Mouse (Mus musculus) forebrain, postnatal 0 days (tissue): ENCODE results near the gene Mpdz. TPM values are rescaled to one million over a fixed set of nuclear protein-coding genes. Genes with fewer than 3 reads are reported as not detected.

Source experiments
- ATAC-seq: fragments of 200-750 bp; cut with Nextera tagmentation; 2 replicates; pipeline ENCODE4 v1.8.0; 2017; ENCODE audit warnings: mild to moderate bottlenecking, moderate library complexity
- DNase-seq: peaks from one replicate; pipeline ENCODE4 v3.0.0-alpha.2; 2015
- H3K27ac ChIP-seq: fragments of 300-500 bp; sonication (generic); 2 replicates; pipeline ENCODE4 v1.5.1; 2014; ENCODE audit warnings: low read depth, mild to moderate bottlenecking, antibody characterized with exemption, low read length, moderate library complexity, mixed read lengths
- H3K27me3 ChIP-seq: fragments of 300-500 bp; sonication (generic); 2 replicates; pipeline ENCODE4 v1.6.1; 2014; ENCODE audit warnings: mild to moderate bottlenecking, low read length, mixed read lengths; ENCODE audit not compliant: insufficient read depth
- H3K36me3 ChIP-seq: fragments of 300-500 bp; sonication (generic); 2 replicates; pipeline ENCODE4 v1.6.1; 2014; ENCODE audit warnings: mild to moderate bottlenecking, moderate library complexity; ENCODE audit not compliant: insufficient read depth
- H3K4me1 ChIP-seq: fragments of 300-500 bp; sonication (generic); 2 replicates; pipeline ENCODE4 v1.6.1; 2014; ENCODE audit warnings: antibody characterized with exemption; ENCODE audit not compliant: insufficient read depth
- H3K4me2 ChIP-seq: fragments of 300-500 bp; sonication (generic); 2 replicates; pipeline ENCODE4 v1.6.1; 2014; ENCODE audit warnings: low read depth, mild to moderate bottlenecking, moderate library complexity
- H3K4me3 ChIP-seq: fragments of 300-500 bp; sonication (generic); 2 replicates; pipeline ENCODE4 v1.5.1; 2014; ENCODE audit warnings: low read depth, low read length, mixed read lengths
- H3K9ac ChIP-seq: fragments of 300-500 bp; sonication (generic); 2 replicates; pipeline ENCODE4 v1.6.1; 2014; ENCODE audit warnings: mild to moderate bottlenecking
- H3K9me3 ChIP-seq: fragments of 300-500 bp; sonication (generic); 2 replicates; pipeline ENCODE4 v1.6.1; 2016; ENCODE audit warnings: low read length
- CTCF ChIP-seq: sonication (generic); IDR thresholded peaks from 2 replicates; pipeline ENCODE4 v1.5.1; 2016; ENCODE audit warnings: antibody characterized with exemption, control low read depth, low read depth
- WGBS: fragments of 180-500 bp; shearing (Covaris S2); extraction: QIAGEN DNeasy Blood & Tissue Kit; methylation state at CpG from one replicate; pipeline ENCODE4 v1.1.7; 2014; 5-methylcytosine and 5-hydroxymethylcytosine counted together
- polyA plus RNA-seq: library from polyadenylated mRNA; unstranded; fragments of >200 nt; fragmentation: Nextera tagmentation; extraction: Ambion mirVana; gene quantifications from 2 replicates; pipeline ENCODE4 v1.2.1, GENCODE M21; 2015
- total RNA-seq: library from RNA; depleted of rRNA; stranded (reverse); fragments of >200 nt; gene quantifications from 2 replicates; pipeline ENCODE4 v1.2.3, GENCODE M21; 2014

The Mpdz gene
- total and polyA plus RNA-seq, 2 experiments from 2014 or later = 7.4 to 42.7 TPM

- Histone ChIP-seq H3K27me3 (no peaks in the 10 kb centered on the region), H3K4me3 (no peak overlapping the region), H3K9ac (no peak overlapping the region), H3K9me3 (no peaks in the 10 kb centered on the region), H3K36me3 (no peaks in the 10 kb centered on the region), H3K4me2 (no peak overlapping the region), H3K4me1 (no peaks in the 10 kb centered on the region), H3K27ac (no peak overlapping the region)
- ATAC-seq = no peak
- TF ChIP-seq CTCF = no peak
- WGBS = 74% methylated on average over 4 of the region's 4 CpGs
- DNase-seq = no peak
Measured at GRCm38 (mm10) chr4:81285564-81285963, 157.1 kb downstream of the Mpdz start.

- no peaks in the 10 kb centered on the region for H3K27me3 ChIP-seq
- TF ChIP-seq CTCF = no peak
- H3K9ac ChIP-seq = no peak overlapping the region
- no peaks in the 10 kb centered on the region for H3K9me3 ChIP-seq
- ATAC-seq (no peak), DNase-seq (no peak)
- H3K36me3 ChIP-seq = no peaks in the 10 kb centered on the region
- H3K4me3 ChIP-seq = no peak overlapping the region
- no peak overlapping the region for H3K4me2 ChIP-seq
- H3K4me1 ChIP-seq = no peaks in the 10 kb centered on the region
- no peak overlapping the region for H3K27ac ChIP-seq
- 96% methylated on average over 3 of the region's 3 CpGs for WGBS
Measured at GRCm38 (mm10) chr4:81283611-81284010, 159.0 kb downstream of the Mpdz start.

DNA sequence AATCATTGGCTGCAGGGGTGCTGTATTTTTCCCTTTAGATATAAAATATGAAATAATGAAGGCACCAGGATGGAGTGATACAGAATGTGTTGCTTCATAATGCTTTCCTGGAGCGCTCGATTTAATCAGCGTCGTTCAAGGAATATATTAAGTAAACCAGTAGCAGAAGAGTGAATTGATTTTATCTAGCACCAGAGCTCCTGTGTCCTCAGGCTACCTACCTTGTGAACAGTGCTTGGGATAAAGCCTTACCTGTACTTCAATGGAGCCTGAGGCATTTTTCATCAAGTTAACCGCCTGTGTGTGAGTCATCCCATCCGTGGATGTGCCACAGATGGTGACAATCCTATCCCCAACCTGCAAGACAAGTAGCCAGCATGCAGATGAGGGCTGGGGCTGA, 159.5 kb downstream of the Mpdz start:
- 86% methylated on average over 6 of the region's 6 CpGs for WGBS
- no peak overlapping the region for H3K27ac ChIP-seq
- no peak overlapping the region for H3K4me3 ChIP-seq
- TF ChIP-seq CTCF = no peak
- H3K4me1 ChIP-seq = no peaks in the 10 kb centered on the region
- H3K27me3 ChIP-seq = no peaks in the 10 kb centered on the region
- ATAC-seq (no peak), DNase-seq (no peak)
- no peaks in the 10 kb centered on the region for H3K36me3 ChIP-seq
- H3K9me3 ChIP-seq = no peaks in the 10 kb centered on the region
- H3K9ac ChIP-seq = no peak overlapping the region
- no peak overlapping the region for H3K4me2 ChIP-seq

DNA sequence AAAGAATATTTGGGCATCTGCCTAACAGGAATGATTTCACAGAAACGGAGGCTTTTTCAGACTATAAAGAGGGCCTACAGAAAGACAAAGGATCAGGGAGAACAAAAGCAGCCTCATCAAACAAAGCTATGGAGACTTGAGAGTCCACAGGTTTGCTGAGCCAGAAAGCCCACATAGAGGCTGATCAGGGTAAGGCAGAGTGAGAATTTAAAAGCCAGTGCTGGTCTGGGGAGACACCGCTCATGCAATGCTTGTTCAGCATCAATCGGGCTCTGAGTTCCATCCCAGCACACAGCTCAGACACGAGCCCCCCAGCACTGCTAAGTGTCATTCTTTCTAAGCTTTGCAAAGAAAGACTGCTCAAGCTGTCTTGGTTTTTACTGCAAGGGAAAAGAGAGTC, 162.5 kb downstream of the Mpdz start:
- peak; percentile 50 for ATAC-seq
- Histone ChIP-seq H3K4me1 (no peaks in the 10 kb centered on the region), H3K4me2 (no peak overlapping the region), H3K4me3 (no peak overlapping the region), H3K9ac (no peak overlapping the region), H3K9me3 (no peaks in the 10 kb centered on the region), H3K27ac (peak overlapping the region; percentile 58), H3K27me3 (no peaks in the 10 kb centered on the region), H3K36me3 (no peaks in the 10 kb centered on the region)
- 25% methylated on average over 4 of the region's 4 CpGs for WGBS
- DNase-seq = peak; percentile 35
- TF ChIP-seq CTCF = no peak

- Histone ChIP-seq H3K27me3 (no peaks in the 10 kb centered on the region), H3K4me3 (no peak overlapping the region), H3K9ac (no peak overlapping the region), H3K36me3 (no peaks in the 10 kb centered on the region), H3K4me2 (no peak overlapping the region), H3K27ac (no peak overlapping the region), H3K9me3 (no peaks in the 10 kb centered on the region), H3K4me1 (no peaks in the 10 kb centered on the region)
- DNase-seq (no peak), ATAC-seq (no peak; the same call in 1 of the 2 replicates)
- TF ChIP-seq CTCF = no peak
- 45% methylated on average over 5 of the region's 5 CpGs for WGBS
Measured at GRCm38 (mm10) chr4:81279451-81279850, 163.2 kb downstream of the Mpdz start.

GRCm38 (mm10) chr4:81275957-81276715, 166.5 kb downstream of the Mpdz start:
- 30% methylated on average over 6 of the region's 6 CpGs for WGBS
- H3K27me3 ChIP-seq = no peaks in the 10 kb centered on the region
- H3K36me3 ChIP-seq = no peaks in the 10 kb centered on the region
- H3K9me3 ChIP-seq = no peaks in the 10 kb centered on the region
- no peak overlapping the region for H3K9ac ChIP-seq
- H3K27ac ChIP-seq = no peak overlapping the region
- no peaks in the 10 kb centered on the region for H3K4me1 ChIP-seq
- DNase-seq = no peak
- H3K4me3 ChIP-seq = no peak overlapping the region
- no peak overlapping the region for H3K4me2 ChIP-seq
- no peak for ATAC-seq
- TF ChIP-seq CTCF = no peak

- no peak for TF ChIP-seq CTCF
- no peak overlapping the region for H3K4me3 ChIP-seq
- H3K27ac ChIP-seq = no peak overlapping the region
- H3K4me1 ChIP-seq = no peaks in the 10 kb centered on the region
- no peak overlapping the region for H3K9ac ChIP-seq
- WGBS = 96% methylated on average over 2 of the region's 2 CpGs
- no peaks in the 10 kb centered on the region for H3K36me3 ChIP-seq
- no peaks in the 10 kb centered on the region for H3K27me3 ChIP-seq
- no peaks in the 10 kb centered on the region for H3K9me3 ChIP-seq
- no peak for ATAC-seq
- DNase-seq = no peak
- no peak overlapping the region for H3K4me2 ChIP-seq
Measured at GRCm38 (mm10) chr4:81273067-81273466, 169.5 kb downstream of the Mpdz start.
